Mouse (Mus musculus): ENCODE data around the gene Vmn2r78. TPM values are rescaled to one million over a fixed set of nuclear protein-coding genes. Genes with fewer than 3 reads are reported as not detected.

Gene Vmn2r78
- polyA plus RNA-seq (2014; fragmentation: Illumina TruSeq; extraction: RNeasy Lipid Tissue Mini Kit (QIAGEN cat#74804); ENCODE audit: low read depth, low replicate concordance), result not detected

DNA sequence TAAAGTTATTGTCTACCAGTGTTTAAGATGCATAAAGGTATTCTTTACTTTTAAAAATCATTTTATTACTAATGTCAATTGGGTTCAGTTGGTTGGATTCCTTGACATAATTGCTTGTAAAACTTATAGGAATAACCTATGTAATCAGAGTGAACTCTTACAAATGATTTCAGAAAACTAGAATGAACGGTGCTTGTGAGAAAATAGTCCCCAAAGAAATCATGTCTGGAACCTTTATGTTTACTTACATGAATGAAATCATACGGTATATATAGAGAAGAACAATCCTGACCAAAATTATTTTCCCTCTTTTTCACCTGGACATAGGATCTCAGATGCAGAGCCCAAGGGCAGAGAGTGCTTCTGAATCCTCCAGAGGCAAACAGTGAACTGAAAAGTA lies at the start of gene Vmn2r78:
TSS of gene Vmn2r78 (plus strand) at position 301 of the 400 bp plus-strand sequence.

DNA sequence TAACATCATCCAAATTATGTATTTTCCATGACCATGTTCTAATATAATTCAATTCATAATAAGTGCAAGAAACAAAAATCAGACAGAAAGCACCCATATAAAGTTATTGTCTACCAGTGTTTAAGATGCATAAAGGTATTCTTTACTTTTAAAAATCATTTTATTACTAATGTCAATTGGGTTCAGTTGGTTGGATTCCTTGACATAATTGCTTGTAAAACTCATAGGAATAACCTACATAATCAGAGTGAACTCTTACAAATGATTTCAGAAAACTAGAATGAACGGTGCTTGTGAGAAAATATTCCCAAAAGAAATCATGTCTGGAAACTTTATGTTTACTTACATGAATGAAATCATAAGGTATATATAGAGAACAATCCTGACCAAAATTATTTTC lies 80.9 kb downstream of the Vmn2r78 start, which contains the start of gene Vmn2r79:
TSS of gene Vmn2r79 (plus strand) at position 301 of the 400 bp plus-strand sequence.

Other genes starting within 250 kb of the Vmn2r78 start
- gene Olfr292, start 226.8 kb upstream of the Vmn2r78 start, polyA plus RNA-seq (2014; fragmentation: Illumina TruSeq; extraction: RNeasy Lipid Tissue Mini Kit (QIAGEN cat#74804); ENCODE audit: low read depth, low replicate concordance), result not detected
- gene Folh1, start 139.2 kb upstream of the Vmn2r78 start, polyA plus RNA-seq (2014; fragmentation: Illumina TruSeq; extraction: RNeasy Lipid Tissue Mini Kit (QIAGEN cat#74804); ENCODE audit: low read depth, low replicate concordance), result 0.25 TPM
- gene Vmn2r77, start 120.1 kb upstream of the Vmn2r78 start, polyA plus RNA-seq (2014; fragmentation: Illumina TruSeq; extraction: RNeasy Lipid Tissue Mini Kit (QIAGEN cat#74804); ENCODE audit: low read depth, low replicate concordance), result not detected
- not detected for gene Vmn2r79, start 81.0 kb downstream of the Vmn2r78 start, polyA plus RNA-seq (2014; fragmentation: Illumina TruSeq; extraction: RNeasy Lipid Tissue Mini Kit (QIAGEN cat#74804); ENCODE audit: low read depth, low replicate concordance)